Mouse (Mus musculus) cerebellum, adult (tissue): ENCODE data around the gene Dlg4.

Experiments used
- ATAC-seq: cut with Nextera tagmentation; 2 replicates; pipeline ENCODE4 v1.9.2; 2017; ENCODE audit warnings: mild to moderate bottlenecking, moderate library complexity, mixed read lengths; ENCODE audit not compliant: insufficient number of reproducible peaks, low FRiP score, low TSS enrichment

Gene Dlg4

GRCm38 (mm10) chr11:70016669-70017068, at the start of gene Dlg4:
TSS of gene Dlg4 (plus strand) at chr11:70016942.
- ATAC-seq: no peak

- no peak for ATAC-seq
Observed at GRCm38 (mm10) chr11:69968793-69969192, 47.9 kb upstream of the Dlg4 start.

- no peak for ATAC-seq
Observed at GRCm38 (mm10) chr11:69970222-69970621, 46.5 kb upstream of the Dlg4 start.

GRCm38 (mm10) chr11:69970775-69971174, 46.0 kb upstream of the Dlg4 start:
- ATAC-seq: no peak

GRCm38 (mm10) chr11:69974907-69975306, 41.8 kb upstream of the Dlg4 start:
- no peak for ATAC-seq

- no peak for ATAC-seq
Observed at GRCm38 (mm10) chr11:69976271-69976670, 40.5 kb upstream of the Dlg4 start.

GRCm38 (mm10) chr11:69979827-69980195, 36.9 kb upstream of the Dlg4 start:
- 0 out of 2 replicates have a peak, but pooled peaks have one; percentile 11 for ATAC-seq

- ATAC-seq: peak; percentile 91
Observed at GRCm38 (mm10) chr11:69980196-69981140, 36.3 kb upstream of the Dlg4 start.

- ATAC-seq: no peak
Observed at GRCm38 (mm10) chr11:69981141-69981762, 35.5 kb upstream of the Dlg4 start, which contains the start of gene Ctdnep1. TSS of gene Ctdnep1 (plus strand) at chr11:69981156.

- no peak for ATAC-seq
Observed at GRCm38 (mm10) chr11:69982225-69982624, 34.5 kb upstream of the Dlg4 start, which contains the start of gene Elp5. TSS of gene Elp5 (minus strand) at chr11:69982517.

GRCm38 (mm10) chr11:69982877-69983276, 33.9 kb upstream of the Dlg4 start:
- ATAC-seq: no peak

GRCm38 (mm10) chr11:69983377-69983776, 33.4 kb upstream of the Dlg4 start:
- ATAC-seq: no peak

GRCm38 (mm10) chr11:69984431-69984830, 32.3 kb upstream of the Dlg4 start:
- no peak for ATAC-seq

- ATAC-seq: no peak
Observed at GRCm38 (mm10) chr11:69989949-69990348, 26.8 kb upstream of the Dlg4 start.

- ATAC-seq: peak; percentile 66; the same call in 1 of the 2 replicates
Observed at GRCm38 (mm10) chr11:69990850-69991691, 25.7 kb upstream of the Dlg4 start, which contains the start of gene Gabarap. TSS of gene Gabarap (plus strand) at chr11:69991143.

GRCm38 (mm10) chr11:69991711-69992110, 25.0 kb upstream of the Dlg4 start:
- ATAC-seq: no peak

GRCm38 (mm10) chr11:69992396-69992795, 24.3 kb upstream of the Dlg4 start:
- no peak for ATAC-seq

- ATAC-seq: no peak
Observed at GRCm38 (mm10) chr11:69992932-69993331, 23.8 kb upstream of the Dlg4 start.

- no peak for ATAC-seq
Observed at GRCm38 (mm10) chr11:69994401-69995090, 22.2 kb upstream of the Dlg4 start.
